Mouse (Mus musculus): ENCODE measurements at regions not wholly inside any gene's neighbourhood (a gene's known extent, or its start where the extent isn't known, plus 50 kb on each side); places are given as distances from the start of the nearest gene placed in this dataset.

DNA sequence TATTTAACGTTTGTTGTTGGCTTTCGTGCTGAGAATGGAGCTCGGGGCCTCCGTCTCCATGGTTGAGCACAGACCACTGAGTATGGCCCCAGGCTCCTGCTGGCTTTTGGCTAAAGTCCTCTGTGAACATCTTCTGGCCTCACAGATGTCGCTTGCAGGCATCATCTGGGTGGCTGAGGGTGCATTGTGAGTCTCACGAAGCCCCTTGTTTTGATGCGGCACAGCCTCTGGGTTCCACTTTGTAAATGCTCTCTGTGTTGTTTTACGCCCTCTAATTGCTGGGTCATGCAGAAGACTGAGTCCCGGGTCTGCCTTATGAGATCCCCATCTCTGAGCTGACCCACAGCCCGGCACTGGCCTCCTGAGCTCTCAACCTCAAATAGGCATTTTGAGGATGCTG is 84.5 kb downstream of the Cryba4 start:
- peaks cover 3% of the 10 kb centered on the region; the same call in 1 of the 2 replicates for H3K4me1 ChIP-seq (ENCODE audit: insufficient read depth, low read length)
- no peak overlapping the region for H3K9ac ChIP-seq (replicated peaks; ENCODE audit: low read length)
- no peak for DNase-seq (ENCODE audit: low spot score)
- 31% methylated on average over 10 of the region's 10 CpGs for WGBS
- TF ChIP-seq CTCF (IDR thresholded peaks at IDR 0.05; ENCODE audit: low read depth): no peak
- H3K9me3 ChIP-seq (ENCODE audit: low read length): no peaks in the 10 kb centered on the region
- no peak overlapping the region for H3K27ac ChIP-seq
- no peaks in the 10 kb centered on the region for H3K36me3 ChIP-seq (ENCODE audit: insufficient read depth, low read length)
- no peak for ATAC-seq
- no peak overlapping the region for H3K4me3 ChIP-seq (ENCODE audit: low read length)
- no peak overlapping the region for H3K4me2 ChIP-seq (ENCODE audit: low read depth, low read length)
- H3K27me3 ChIP-seq (ENCODE audit: insufficient read depth, low read length): no peaks in the 10 kb centered on the region

DNA sequence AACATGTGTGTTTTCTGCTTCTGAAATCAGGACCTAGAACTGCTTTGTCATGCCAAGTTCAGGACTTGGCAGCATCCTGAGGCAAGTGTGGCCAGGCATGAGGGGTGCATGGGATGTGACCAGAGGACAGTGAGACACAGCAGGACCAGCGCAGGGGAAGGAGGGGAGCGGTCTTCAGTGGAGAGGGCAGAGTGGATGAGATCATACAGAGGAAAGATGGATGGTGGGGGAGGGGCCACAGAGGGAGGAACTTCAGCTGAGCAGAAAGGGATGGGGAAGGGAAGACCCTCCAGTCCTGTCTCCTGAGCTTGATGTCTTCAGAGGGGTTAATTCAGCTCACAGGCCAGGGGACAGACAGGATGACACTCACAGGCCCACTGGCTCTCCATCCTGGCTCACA is 81.0 kb downstream of the Cryba4 start:
- no peak overlapping the region for H3K4me2 ChIP-seq (ENCODE audit: low read depth, low read length)
- peaks cover 3% of the 10 kb centered on the region; the same call in 1 of the 2 replicates for H3K4me1 ChIP-seq (ENCODE audit: insufficient read depth, low read length)
- 40% methylated on average over 2 of the region's 2 CpGs for WGBS
- no peak overlapping the region for H3K27ac ChIP-seq
- H3K4me3 ChIP-seq (ENCODE audit: low read length): no peak overlapping the region
- ATAC-seq: peak; percentile 53; the same call in 1 of the 2 replicates
- H3K27me3 ChIP-seq (ENCODE audit: insufficient read depth, low read length): no peaks in the 10 kb centered on the region
- H3K36me3 ChIP-seq (ENCODE audit: insufficient read depth, low read length): no peaks in the 10 kb centered on the region
- no peak overlapping the region for H3K9ac ChIP-seq (replicated peaks; ENCODE audit: low read length)
- H3K9me3 ChIP-seq (ENCODE audit: low read length): no peaks in the 10 kb centered on the region
- DNase-seq (ENCODE audit: low spot score): peak; percentile 32
- TF ChIP-seq CTCF (IDR thresholded peaks at IDR 0.05; ENCODE audit: low read depth): no peak

- peak overlapping the region; percentile 23 for H3K4me3 ChIP-seq (ENCODE audit: low read length)
- TF ChIP-seq CTCF (IDR thresholded peaks at IDR 0.05; ENCODE audit: low read depth): peak; percentile 80
- H3K27ac ChIP-seq: no peak overlapping the region; the same call in 1 of the 2 replicates
- no peaks in the 10 kb centered on the region for H3K36me3 ChIP-seq (ENCODE audit: insufficient read depth, low read length)
- WGBS: 18% methylated on average over 25 of the region's 25 CpGs
- H3K4me2 ChIP-seq (ENCODE audit: low read depth, low read length): peak overlapping the region; percentile 52
- no peaks in the 10 kb centered on the region for H3K27me3 ChIP-seq (ENCODE audit: insufficient read depth, low read length)
- H3K9me3 ChIP-seq (ENCODE audit: low read length): no peaks in the 10 kb centered on the region
- 0 out of 2 replicates have a peak, but pooled peaks cover 3% of the 10 kb centered on the region for H3K4me1 ChIP-seq (ENCODE audit: insufficient read depth, low read length)
- peak overlapping the region; percentile 30 for H3K9ac ChIP-seq (replicated peaks; ENCODE audit: low read length)
- ATAC-seq (peak; percentile 48; the same call in 1 of the 2 replicates), DNase-seq (ENCODE audit: low spot score) (peak; percentile 58)
Measured at GRCm38 (mm10) chr5:112179213-112180057, 72.9 kb downstream of the Cryba4 start.

GRCm38 (mm10) chr5:112182775-112183174 is 69.5 kb downstream of the Cryba4 start:
- peak; percentile 84 for TF ChIP-seq CTCF (IDR thresholded peaks at IDR 0.05; ENCODE audit: low read depth)
- WGBS: 39% methylated on average over 8 of the region's 8 CpGs
- Histone ChIP-seq H3K27ac (no peak overlapping the region), H3K36me3 (ENCODE audit: insufficient read depth, low read length) (no peaks in the 10 kb centered on the region), H3K4me1 (ENCODE audit: insufficient read depth, low read length) (0 out of 2 replicates have a peak, but pooled peaks cover 3% of the 10 kb centered on the region), H3K4me2 (ENCODE audit: low read depth, low read length) (no peak overlapping the region), H3K4me3 (ENCODE audit: low read length) (no peak overlapping the region), H3K9ac (replicated peaks; ENCODE audit: low read length) (no peak overlapping the region), H3K9me3 (ENCODE audit: low read length) (no peaks in the 10 kb centered on the region), H3K27me3 (ENCODE audit: insufficient read depth, low read length) (no peaks in the 10 kb centered on the region)
- DNase-seq (ENCODE audit: low spot score) (peak; percentile 67), ATAC-seq (no peak)

DNA sequence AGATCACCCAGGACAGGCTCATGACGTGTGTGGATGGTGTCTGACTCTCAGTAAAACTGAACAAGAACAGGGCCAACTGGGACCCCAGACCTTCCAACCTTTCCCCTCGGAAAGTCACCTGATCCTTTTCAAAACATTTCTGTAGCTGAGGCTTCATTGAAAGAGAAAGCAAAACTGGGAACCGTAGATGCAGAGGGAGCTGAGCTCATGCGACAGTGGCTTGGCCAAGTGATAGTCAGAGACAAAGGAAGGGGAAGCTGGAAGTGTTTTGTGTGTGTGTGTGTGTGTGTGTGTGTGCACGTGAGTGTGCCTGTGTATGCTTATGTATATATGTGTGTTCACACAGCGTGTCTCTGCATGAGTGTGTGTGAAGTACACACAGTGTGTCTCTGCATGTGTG is 56.7 kb downstream of the Cryba4 start:
- Histone ChIP-seq H3K4me1 (ENCODE audit: insufficient read depth, low read length) (no peaks in the 10 kb centered on the region), H3K9me3 (ENCODE audit: low read length) (no peaks in the 10 kb centered on the region), H3K27me3 (ENCODE audit: insufficient read depth, low read length) (no peaks in the 10 kb centered on the region), H3K27ac (no peak overlapping the region), H3K4me3 (ENCODE audit: low read length) (no peak overlapping the region), H3K9ac (replicated peaks; ENCODE audit: low read length) (no peak overlapping the region), H3K36me3 (ENCODE audit: insufficient read depth, low read length) (no peaks in the 10 kb centered on the region), H3K4me2 (ENCODE audit: low read depth, low read length) (no peak overlapping the region)
- TF ChIP-seq CTCF (IDR thresholded peaks at IDR 0.05; ENCODE audit: low read depth): no peak
- no peak for ATAC-seq
- DNase-seq (ENCODE audit: low spot score): no peak
- WGBS: 63% methylated on average over 6 of the region's 6 CpGs
